ENCODE assay signal across 8 mouse cellular contexts in the genomic region with DNA sequence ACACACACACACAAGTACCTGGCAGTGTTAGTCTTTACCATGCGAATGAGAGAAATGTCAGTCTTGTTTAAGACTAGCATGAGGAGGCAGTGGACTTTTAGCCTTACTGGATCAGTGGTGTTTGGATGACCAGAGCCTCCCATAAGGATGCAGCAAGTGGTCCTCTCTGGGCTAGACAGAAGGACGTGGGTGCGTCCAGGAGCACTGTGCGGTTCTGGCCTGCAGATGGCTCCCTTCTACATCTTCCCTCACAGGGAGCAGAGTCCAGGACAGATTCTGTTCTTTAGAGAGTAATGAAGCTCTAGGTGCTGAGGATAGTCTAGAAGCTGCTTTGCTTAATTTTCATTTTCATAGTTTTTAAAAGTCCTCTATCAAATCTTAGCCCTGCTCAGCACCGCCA.
DNase-seq lines count a peak whose midpoint lies in the region; ATAC-seq and TF ChIP-seq lines count a peak whose summit lies in the region.

No protein-coding gene starts in this region.

- H3K4me1 ChIP-seq in heart, postnatal 0 days (ENCODE audit: control insufficient read depth, insufficient read depth) = no peaks in the 10 kb centered on the region
- H3K4me1 ChIP-seq in heart, embryonic 11.5 days (ENCODE audit: control insufficient read depth, insufficient read depth, low read length) = 0 out of 2 replicates have a peak, but pooled peaks cover 5% of the 10 kb centered on the region

- WGBS in heart, postnatal 0 days = 59% methylated on average over 5 of the region's 5 CpGs
- 68% methylated on average over 5 of the region's 5 CpGs for WGBS in heart, embryonic 11.5 days (ENCODE audit: insufficient replicate concordance)

- H3K4me3 ChIP-seq in heart, postnatal 0 days (ENCODE audit: low read depth, low read length) = no peak overlapping the region
- no peak overlapping the region for H3K4me3 ChIP-seq in heart, embryonic 11.5 days (ENCODE audit: low read depth, low read length)

- peaks cover 92% of the 10 kb centered on the region for H3K36me3 ChIP-seq in heart, postnatal 0 days (replicated peaks; ENCODE audit: control insufficient read depth, insufficient read depth, low read length)
- H3K36me3 ChIP-seq in heart, embryonic 11.5 days (ENCODE audit: control insufficient read depth, insufficient read depth, low read length) = peaks cover 30% of the 10 kb centered on the region

- H3K9ac ChIP-seq in heart, postnatal 0 days (replicated peaks; ENCODE audit: low read depth, low read length) = no peak overlapping the region
- H3K9ac ChIP-seq in heart, embryonic 11.5 days (ENCODE audit: low read depth, low read length) = no peak overlapping the region

- no peaks in the 10 kb centered on the region for H3K27me3 ChIP-seq in heart, postnatal 0 days (ENCODE audit: control insufficient read depth, insufficient read depth, low read length)
- no peaks in the 10 kb centered on the region for H3K27me3 ChIP-seq in heart, embryonic 11.5 days (ENCODE audit: control insufficient read depth, insufficient read depth, low read length)

- peak; percentile 19 for DNase-seq in heart, postnatal 0 days (ENCODE audit: low spot score)
- peak; percentile 74 to 75 for DNase-seq in right cerebral cortex, adult 2 months (ENCODE audit: low spot score in 2 of 2)
- DNase-seq in right cerebral cortex, postnatal 10 days (ENCODE audit: low spot score in 2 of 2) = no peak
- peak; percentile 58 to 59 for DNase-seq in cerebellum, postnatal 14 days
- peak; percentile 70 for DNase-seq in kidney, postnatal 10 days
- no peak for DNase-seq in adrenal gland, postnatal 4 days (ENCODE audit: low spot score in 2 of 2)

- no peak overlapping the region for H3K4me2 ChIP-seq in heart, postnatal 0 days (ENCODE audit: low read depth, low read length)
- no peak overlapping the region for H3K4me2 ChIP-seq in heart, embryonic 11.5 days

- no peak overlapping the region for H3K27ac ChIP-seq in heart, postnatal 0 days (ENCODE audit: low read depth)
- H3K27ac ChIP-seq in heart, embryonic 11.5 days (ENCODE audit: low read depth, low read length) = no peak overlapping the region

- no peak for TF ChIP-seq EP300 in heart, postnatal 0 days (IDR thresholded peaks at IDR 0.05; ENCODE audit: low read depth)

- peak; percentile 60; the same call in 1 of the 2 replicates for ATAC-seq in heart, postnatal 0 days (ENCODE audit: insufficient read depth, low read depth)
- ATAC-seq in heart, embryonic 11.5 days (replicated peaks; ENCODE audit: insufficient number of reproducible peaks, low FRiP score, low TSS enrichment) = no peak
- ATAC-seq in inflammation-experienced regulatory T-cells, adult 6 months = no peak

- H3K9me3 ChIP-seq in heart, postnatal 0 days (replicated peaks; ENCODE audit: control insufficient read depth, low read length) = no peaks in the 10 kb centered on the region
- no peaks in the 10 kb centered on the region for H3K9me3 ChIP-seq in heart, embryonic 11.5 days (replicated peaks; ENCODE audit: control insufficient read depth, low read length)

- TF ChIP-seq CTCF in heart, postnatal 0 days (IDR thresholded peaks at IDR 0.05; ENCODE audit: low read depth) = peak; percentile 41

Comparison
In these comparisons a context has a peak if more than half of its experiments do, and no peak if none do; other contexts are left out.
1. DNase-seq: peak in heart, postnatal 0 days (single experiment), right cerebral cortex, adult 2 months (2 of 2), cerebellum, postnatal 14 days (2 of 2) and kidney, postnatal 10 days (single experiment); none in right cerebral cortex, postnatal 10 days (0 of 2) and adrenal gland, postnatal 4 days (0 of 2).